Mouse (Mus musculus) ES-E14 (cell line): ENCODE results near the gene Gpr107. TPM values are rescaled to one million over a fixed set of nuclear protein-coding genes. Genes with fewer than 3 reads are reported as not detected.

Experiments
- DNase-seq: peaks from one replicate; pipeline ENCODE4 v3.0.0-alpha.2; 2013; ENCODE audit warnings: low read depth, low spot score
- H3K27ac ChIP-seq: 2 replicates; pipeline ENCODE4 v1.5.1; 2012; ENCODE audit warnings: low read depth, mild to moderate bottlenecking, low read length, moderate library complexity, mixed read lengths; ENCODE audit not compliant: poor library complexity, insufficient read depth, severe bottlenecking
- H3K36me3 ChIP-seq: 2 replicates; pipeline ENCODE4 v1.6.1; 2012; ENCODE audit warnings: mild to moderate bottlenecking, low read length, moderate library complexity, mixed read lengths; ENCODE audit not compliant: control insufficient read depth, poor library complexity, insufficient read depth, severe bottlenecking
- H3K4me1 ChIP-seq, 2 experiments: fragments of 150-350 bp in 1 of 2; sonication (generic) in 1 of 2; 2 replicates each; pipeline ENCODE4 v1.6.1; 2012; ENCODE audit warnings: low read length in 2 of 2, mild to moderate bottlenecking in 1 of 2, mixed read lengths in 1 of 2; ENCODE audit not compliant: control insufficient read depth in 2 of 2, insufficient read depth in 2 of 2, poor library complexity in 1 of 2
- H3K4me3 ChIP-seq, 2 experiments: fragments of 150-350 bp in 1 of 2; sonication (generic) in 1 of 2; 2 replicates each; pipeline ENCODE4 v1.5.1; 2012; ENCODE audit warnings: low read length in 2 of 2, low read depth in 1 of 2, mild to moderate bottlenecking in 1 of 2, mixed read lengths in 1 of 2; ENCODE audit not compliant: insufficient read depth in 1 of 2, poor library complexity in 1 of 2, severe bottlenecking in 1 of 2
- H3K9ac ChIP-seq: 2 replicates; pipeline ENCODE4 v1.6.1; 2012; ENCODE audit warnings: low read depth, mild to moderate bottlenecking, low read length, mixed read lengths; ENCODE audit not compliant: poor library complexity, insufficient read depth, severe bottlenecking
- H3K9me3 ChIP-seq: fragments of 150-350 bp; sonication (generic); 2 replicates; pipeline ENCODE4 v1.6.1; 2012; ENCODE audit warnings: low read depth, mild to moderate bottlenecking, low read length; ENCODE audit not compliant: control insufficient read depth, insufficient read depth
- CHD2 ChIP-seq: IDR thresholded peaks from 2 replicates; pipeline ENCODE4 v1.6.1; 2014; ENCODE audit warnings: mild to moderate bottlenecking, low read depth, low read length, inconsistent platforms
- HCFC1 ChIP-seq: IDR thresholded peaks from 2 replicates; pipeline ENCODE4 v1.6.1; 2012; ENCODE audit warnings: low read length, inconsistent platforms, borderline replicate concordance; ENCODE audit not compliant: insufficient read depth
- MAFK ChIP-seq: IDR thresholded peaks from 2 replicates; pipeline ENCODE4 v1.6.1; 2014; ENCODE audit warnings: mild to moderate bottlenecking, low read depth, low read length, inconsistent platforms; ENCODE audit not compliant: insufficient read depth
- ZC3H11A ChIP-seq: IDR thresholded peaks from 2 replicates; pipeline ENCODE4 v1.6.1; 2012; ENCODE audit warnings: low read depth, mild to moderate bottlenecking, inconsistent platforms, low read length, borderline replicate concordance
- ZNF384 ChIP-seq: IDR thresholded peaks from 2 replicates; pipeline ENCODE4 v1.6.1; 2012; ENCODE audit warnings: low read depth, low read length, inconsistent platforms
- in situ Hi-C, 2 experiments: fragments of 600-800 bp; cut with MboI; formaldehyde crosslinking; loops; one replicate each; pipeline ENCODE4 v1.15.1; 2025; ENCODE audit warnings: low sequenced_read_pairs in 2 of 2, inconsistent platforms in 1 of 2; ENCODE audit not compliant: unreplicated experiment in 2 of 2
- total RNA-seq: library from RNA; depleted of rRNA; stranded (reverse); fragments of 300-350 nt; gene quantifications from 2 replicates; pipeline ENCODE4 v1.2.3, GENCODE M21; 2012

Gene Gpr107
- total RNA-seq, 1 experiment, result 111 TPM

DNA sequence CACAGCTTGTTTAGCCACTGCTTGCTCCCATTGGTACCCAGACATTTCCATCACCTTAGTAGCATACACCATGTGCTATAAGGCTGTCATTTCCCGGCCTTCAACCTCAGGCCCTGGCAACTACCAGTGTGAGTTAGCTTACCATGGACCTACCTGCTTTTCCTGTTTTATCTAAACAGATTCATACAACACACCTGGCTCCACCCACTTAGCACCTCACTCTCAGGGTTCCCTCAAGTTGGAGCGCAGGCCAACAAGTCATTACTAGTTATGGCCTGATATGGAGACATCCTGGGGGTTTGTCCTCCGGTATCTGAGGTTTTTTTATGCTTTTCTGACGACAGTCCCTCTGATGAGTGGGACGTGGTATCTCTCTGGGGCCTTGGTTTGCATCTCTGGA, 28.6 kb upstream of the Gpr107 start:
- Histone ChIP-seq H3K4me1 (peaks cover 9 to 25% of the 10 kb centered on the region in 2 experiments), H3K9ac (no peak overlapping the region), H3K4me3 (no peak overlapping the region), H3K36me3 (no peaks in the 10 kb centered on the region), H3K9me3 (no peaks in the 10 kb centered on the region), H3K27ac (no peak overlapping the region)
- in situ Hi-C loops, result no loop called here
- DNase-seq, result no peak
- TF ChIP-seq HCFC1 (no peak), ZC3H11A (no peak), ZNF384 (no peak), CHD2 (no peak), MAFK (no peak)

DNA sequence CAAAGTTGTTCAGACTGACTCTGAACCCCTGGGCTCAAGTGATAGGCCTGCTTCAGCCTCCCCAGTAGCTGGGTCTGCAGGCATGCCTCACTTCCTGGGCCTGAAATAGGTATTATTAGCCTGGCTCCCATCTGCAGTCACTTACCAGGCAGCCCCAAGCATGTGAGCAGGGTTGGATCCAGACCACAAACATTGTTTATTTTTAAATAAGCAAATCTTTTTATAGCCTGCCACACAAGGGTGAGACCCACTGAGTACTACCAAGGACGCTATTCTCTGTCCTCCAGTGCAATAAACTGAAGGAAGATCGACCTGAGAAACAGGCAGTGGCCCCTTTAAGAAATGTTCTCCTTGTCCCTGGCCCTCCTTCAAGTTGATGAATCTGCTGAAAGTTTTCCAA, 27.4 kb upstream of the Gpr107 start:
- Histone ChIP-seq H3K36me3 (no peaks in the 10 kb centered on the region), H3K4me3 (no peak overlapping the region), H3K9ac (no peak overlapping the region), H3K27ac (no peak overlapping the region), H3K4me1 (peaks cover 11 to 34% of the 10 kb centered on the region in 2 experiments), H3K9me3 (no peaks in the 10 kb centered on the region)
- TF ChIP-seq ZNF384, result no peak
- DNase-seq, result no peak
- in situ Hi-C loops, result no loop called here

DNA sequence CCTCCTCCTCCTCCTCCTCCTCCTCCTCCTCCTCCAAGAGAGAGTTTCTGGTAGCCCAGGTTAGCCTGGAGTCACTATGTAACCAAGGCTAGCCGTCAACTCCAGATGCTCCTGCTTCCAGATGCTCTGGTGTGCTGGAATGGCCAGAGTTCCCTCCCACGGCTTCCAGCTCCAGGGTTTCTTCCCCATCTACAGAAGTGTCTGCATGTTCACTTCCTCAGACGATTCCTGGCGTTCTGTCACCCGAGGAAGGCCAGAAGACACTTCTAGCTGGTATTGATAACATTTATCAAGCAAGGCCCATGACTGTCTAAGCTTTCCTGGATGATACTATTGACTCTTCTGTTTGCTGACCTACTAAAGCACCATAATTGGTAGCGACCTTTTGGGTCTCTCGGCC, 27.0 kb upstream of the Gpr107 start:
- no peaks in the 10 kb centered on the region for H3K36me3 ChIP-seq
- H3K4me1 ChIP-seq, result peaks cover 13 to 33% of the 10 kb centered on the region in 2 experiments
- H3K9ac ChIP-seq, result no peak overlapping the region
- no peak overlapping the region for H3K27ac ChIP-seq
- no peaks in the 10 kb centered on the region for H3K9me3 ChIP-seq
- no peak overlapping the region for H3K4me3 ChIP-seq
- DNase-seq, result no peak
- TF ChIP-seq ZC3H11A (no peak), MAFK (no peak), HCFC1 (no peak), CHD2 (no peak), ZNF384 (no peak)
- in situ Hi-C loops, result no loop called here

DNA sequence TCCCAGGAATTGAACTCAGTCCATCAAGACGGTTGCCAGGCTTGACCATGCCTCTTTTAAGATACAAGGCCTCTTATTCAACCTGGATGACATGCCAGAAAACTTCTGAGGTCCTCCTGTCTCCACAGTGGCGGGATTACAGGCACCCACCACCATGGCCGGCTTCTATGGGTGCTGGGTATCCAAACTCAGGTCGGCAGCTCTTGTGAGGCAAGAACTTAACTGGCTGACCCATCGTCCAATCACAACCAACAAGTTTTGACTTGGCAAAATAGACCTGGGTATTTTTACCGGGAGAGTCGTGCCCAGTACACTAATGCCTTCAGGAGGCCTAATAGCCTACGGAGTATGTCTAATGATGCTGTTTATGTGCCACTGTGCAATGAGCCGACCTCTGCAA, 26.1 kb upstream of the Gpr107 start:
- DNase-seq, result no peak
- H3K4me1 ChIP-seq, result peaks cover 17 to 37% of the 10 kb centered on the region in 2 experiments
- H3K4me3 ChIP-seq, result no peak overlapping the region
- in situ Hi-C loops, result no loop called here
- H3K9ac ChIP-seq, result no peak overlapping the region
- H3K9me3 ChIP-seq, result no peaks in the 10 kb centered on the region
- TF ChIP-seq CHD2 (no peak), MAFK (no peak), HCFC1 (no peak), ZC3H11A (no peak), ZNF384 (no peak)
- no peak overlapping the region for H3K27ac ChIP-seq
- no peaks in the 10 kb centered on the region for H3K36me3 ChIP-seq

DNA sequence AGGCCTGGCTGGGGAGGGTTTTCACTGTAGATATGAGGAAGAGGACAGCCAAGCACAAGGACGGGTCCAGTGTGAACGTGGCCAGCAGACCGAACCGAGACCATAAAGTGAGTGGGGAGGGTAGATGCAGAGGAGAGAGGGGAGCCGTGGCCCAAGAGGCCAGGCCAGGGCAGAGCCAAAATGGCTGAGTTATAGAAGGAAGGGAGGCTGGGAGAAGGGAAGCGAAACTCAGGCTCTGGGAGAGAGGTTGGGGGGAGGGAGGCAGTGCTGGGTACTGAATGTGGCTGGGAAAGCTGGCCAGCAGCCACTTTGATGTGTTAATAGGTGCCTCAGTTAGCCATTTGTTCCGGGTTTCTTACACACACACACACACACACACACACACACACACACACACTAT, 24.9 kb upstream of the Gpr107 start:
- Histone ChIP-seq H3K4me3 (peak overlapping the region; percentile 24 to 45; a peak in 2 of 4 replicates), H3K9me3 (no peaks in the 10 kb centered on the region), H3K36me3 (no peaks in the 10 kb centered on the region), H3K9ac (peak overlapping the region; percentile 77), H3K4me1 (peaks cover 21 to 39% of the 10 kb centered on the region in 2 experiments), H3K27ac (peak overlapping the region; percentile 88)
- TF ChIP-seq HCFC1, result no peak
- TF ChIP-seq ZNF384, result no peak
- no peak for TF ChIP-seq CHD2
- in situ Hi-C loops, result no loop called here
- DNase-seq, result no peak
